Mouse (Mus musculus) CH12.LX (cell line): ENCODE results near the gene Myo1h. TPM values are rescaled to one million over a fixed set of nuclear protein-coding genes. Genes with fewer than 3 reads are reported as not detected.

Source experiments
- DNase-seq: peaks from one replicate; pipeline ENCODE4 v3.0.0-alpha.2; 2013; ENCODE audit errors: extremely low read depth
- H3K27ac ChIP-seq: 2 replicates; pipeline ENCODE4 v1.5.1; 2012; ENCODE audit warnings: low read depth, mild to moderate bottlenecking, control low read depth, moderate library complexity; ENCODE audit not compliant: insufficient read depth
- H3K27me3 ChIP-seq: replicated peaks from 2 replicates; pipeline ENCODE3; 2012; ENCODE audit warnings: inconsistent platforms
- H3K36me3 ChIP-seq, 2 experiments: replicated peaks in 1 of 2; 2 replicates each; pipeline versions ENCODE3 to v1.6.1; 2012; ENCODE audit warnings: inconsistent platforms in 1 of 2, low read length in 1 of 2, mild to moderate bottlenecking in 1 of 2, mixed read lengths in 1 of 2, moderate library complexity in 1 of 2; ENCODE audit not compliant: control insufficient read depth in 1 of 2, insufficient read depth in 1 of 2
- H3K4me1 ChIP-seq, 2 experiments: 2 replicates each; pipeline ENCODE4 v1.6.1; 2012; ENCODE audit warnings: inconsistent platforms in 1 of 2, moderate library complexity in 1 of 2; ENCODE audit not compliant: insufficient read depth in 2 of 2, control insufficient read depth in 1 of 2
- H3K4me2 ChIP-seq: 2 replicates; pipeline ENCODE4 v1.6.1; 2012; ENCODE audit warnings: low read depth, mild to moderate bottlenecking, control low read depth; ENCODE audit not compliant: poor library complexity, insufficient read depth, severe bottlenecking
- H3K4me3 ChIP-seq, 3 experiments: fragments of 150-350 bp in 1 of 3; sonication (generic) in 1 of 3; replicated peaks in 1 of 3; 2 replicates each; pipeline versions ENCODE3 to v1.5.1; 2011 to 2012; ENCODE audit warnings: low read depth in 2 of 3, low read length in 2 of 3, mild to moderate bottlenecking in 2 of 3, moderate library complexity in 2 of 3, control low read depth in 1 of 3, improper control_type of control experiment in 1 of 3, inconsistent platforms in 1 of 3, mixed read lengths in 1 of 3; ENCODE audit not compliant: poor library complexity in 1 of 3
- H3K79me2 ChIP-seq: replicated peaks from 2 replicates; pipeline ENCODE4 v1.6.1; 2012; ENCODE audit warnings: mild to moderate bottlenecking, moderate library complexity; ENCODE audit not compliant: control insufficient read depth, poor library complexity, insufficient read depth, severe bottlenecking; ENCODE audit errors: extremely low read depth
- H3K9ac ChIP-seq: 2 replicates; pipeline ENCODE4 v1.6.1; 2012; ENCODE audit warnings: low read depth, mild to moderate bottlenecking, control low read depth, moderate library complexity; ENCODE audit not compliant: insufficient read depth
- H3K9me3 ChIP-seq: replicated peaks from 2 replicates; pipeline ENCODE3; 2012; ENCODE audit warnings: low read length, inconsistent platforms, mixed read lengths
- BHLHE40 ChIP-seq: IDR thresholded peaks from 2 replicates; pipeline ENCODE4 v1.6.1; 2011; ENCODE audit warnings: mild to moderate bottlenecking, low read depth, low read length, improper control_type of control experiment
- CHD1 ChIP-seq: IDR thresholded peaks from 2 replicates; pipeline ENCODE4 v1.6.1; 2012; ENCODE audit warnings: low read depth, low read length, improper control_type of control experiment, inconsistent platforms
- CTCF ChIP-seq, 2 experiments: IDR thresholded peaks in 1 of 2; conservative IDR thresholded peaks in 1 of 2; 2 replicates each; pipeline ENCODE4 v1.5.1; 2011 to 2012; ENCODE audit warnings: low read depth in 2 of 2, low read length in 2 of 2, improper control_type of control experiment in 1 of 2, inconsistent platforms in 1 of 2, mild to moderate bottlenecking in 1 of 2, moderate library complexity in 1 of 2
- EP300 ChIP-seq: IDR thresholded peaks from 2 replicates; pipeline ENCODE4 v1.6.1; 2011; ENCODE audit warnings: low read length, improper control_type of control experiment
- ETS1 ChIP-seq: conservative IDR thresholded peaks from 2 replicates; pipeline ENCODE4 v1.6.1; 2012; ENCODE audit warnings: low read depth, mild to moderate bottlenecking, inconsistent platforms, low read length, improper control_type of control experiment, moderate library complexity
- HCFC1 ChIP-seq: IDR thresholded peaks from 2 replicates; pipeline ENCODE4 v1.6.1; 2012; ENCODE audit warnings: low read depth, mild to moderate bottlenecking, inconsistent platforms, low read length, improper control_type of control experiment
- IRF4 ChIP-seq: IDR thresholded peaks from 2 replicates; pipeline ENCODE4 v1.6.1; 2014; ENCODE audit warnings: low read depth, mild to moderate bottlenecking, inconsistent platforms, low read length, improper control_type of control experiment
- JUN ChIP-seq: IDR thresholded peaks from 2 replicates; pipeline ENCODE4 v1.6.1; 2011; ENCODE audit warnings: low read depth, mild to moderate bottlenecking, low read length, improper control_type of control experiment, moderate library complexity; ENCODE audit not compliant: insufficient read depth
- KAT2A ChIP-seq: IDR thresholded peaks from 2 replicates; pipeline ENCODE4 v1.6.1; 2012; ENCODE audit warnings: low read length, improper control_type of control experiment, inconsistent platforms; ENCODE audit not compliant: insufficient replicate concordance
- MAZ ChIP-seq: IDR thresholded peaks from 2 replicates; pipeline ENCODE4 v1.6.1; 2012; ENCODE audit warnings: low read depth, mild to moderate bottlenecking, inconsistent platforms, low read length, improper control_type of control experiment, moderate library complexity
- MEF2A ChIP-seq: IDR thresholded peaks from 2 replicates; pipeline ENCODE4 v1.6.1; 2014; ENCODE audit warnings: low read depth, mild to moderate bottlenecking, inconsistent platforms, low read length, improper control_type of control experiment, borderline replicate concordance
- MXI1 ChIP-seq: IDR thresholded peaks from 2 replicates; pipeline ENCODE4 v1.6.1; 2011; ENCODE audit warnings: mild to moderate bottlenecking, low read depth, low read length, improper control_type of control experiment
- MYC ChIP-seq: IDR thresholded peaks from 2 replicates; pipeline ENCODE4 v1.6.1; 2011; ENCODE audit warnings: low read depth, mild to moderate bottlenecking, improper control_type of control experiment, low read length
- NELFE ChIP-seq: IDR thresholded peaks from 2 replicates; pipeline ENCODE4 v1.6.1; 2011; ENCODE audit warnings: low read depth, low read length, improper control_type of control experiment
- PAX5 ChIP-seq: IDR thresholded peaks from 2 replicates; pipeline ENCODE4 v1.6.1; 2012; ENCODE audit warnings: low read length, inconsistent platforms, mixed read lengths
- POLR2A ChIP-seq: IDR thresholded peaks from 2 replicates; pipeline ENCODE4 v1.6.1; 2011; ENCODE audit warnings: low read depth, mild to moderate bottlenecking, improper control_type of control experiment, low read length
- TBP ChIP-seq: conservative IDR thresholded peaks from 2 replicates; pipeline ENCODE4 v1.6.1; 2011; ENCODE audit warnings: low read depth, low read length, improper control_type of control experiment
- TCF12 ChIP-seq: IDR thresholded peaks from 2 replicates; pipeline ENCODE4 v1.6.1; 2014; ENCODE audit warnings: low read depth, mild to moderate bottlenecking, inconsistent platforms, low read length, improper control_type of control experiment
- USF1 ChIP-seq: IDR thresholded peaks from 2 replicates; pipeline ENCODE4 v1.6.1; 2014; ENCODE audit warnings: low read depth, mild to moderate bottlenecking, inconsistent platforms, low read length, improper control_type of control experiment
- ZC3H11A ChIP-seq: IDR thresholded peaks from 2 replicates; pipeline ENCODE4 v1.6.1; 2012; ENCODE audit warnings: low read depth, mild to moderate bottlenecking, inconsistent platforms, low read length, improper control_type of control experiment
- ZKSCAN1 ChIP-seq: IDR thresholded peaks from 2 replicates; pipeline ENCODE4 v1.6.1; 2012; ENCODE audit warnings: low read depth, inconsistent platforms, low read length, improper control_type of control experiment, borderline replicate concordance
- ZMIZ1 ChIP-seq: IDR thresholded peaks from 2 replicates; pipeline ENCODE4 v1.6.1; 2012; ENCODE audit warnings: low read depth, mild to moderate bottlenecking, inconsistent platforms, low read length, improper control_type of control experiment
- ZNF384 ChIP-seq: IDR thresholded peaks from 2 replicates; pipeline ENCODE4 v1.6.1; 2012; ENCODE audit warnings: low read depth, low read length, improper control_type of control experiment, inconsistent platforms
- dilution Hi-C: fragments of 300-500 bp; cut with MboI; formaldehyde crosslinking; loops from 2 replicates; pipeline ENCODE4 v1.14.3; 2020; ENCODE audit warnings: low sequenced_read_pairs; ENCODE audit not compliant: extremely low pct_unique_long_range_greater_than_20kb, extremely low pct_ligation_motif_present
- in situ Hi-C: fragments of 300-500 bp; cut with MboI; formaldehyde crosslinking; loops from 3 replicates; pipeline ENCODE4 v1.14.3; 2019; ENCODE audit warnings: low sequenced_read_pairs, low pct_ligation_motif_present, low pct_unique_long_range_greater_than_20kb, mixed read lengths
- polyA plus RNA-seq: library from polyadenylated mRNA; unstranded; fragments of >175 nt; gene quantifications from 2 replicates; pipeline ENCODE4 v1.2.1, GENCODE M21; 2012; ENCODE audit warnings: low read depth; ENCODE audit not compliant: insufficient read length
- total RNA-seq, 2 experiments: library from RNA; depleted of rRNA; stranded (reverse); fragments of 300-350 nt in 1 of 2; fragments of >200 nt in 1 of 2; gene quantifications; 2 replicates each; pipeline ENCODE4 v1.2.3; 2012 to 2014

The Myo1h gene
- total and polyA plus RNA-seq, 3 experiments, result 1.1 to 4.4 (median 1.8) TPM

GRCm38 (mm10) chr5:114356250-114356935 lies 67.4 kb downstream of the Myo1h start (continued):
- peak; percentile 18 to 62; a peak in 2 of 4 replicates for TF ChIP-seq CTCF (conservative IDR thresholded peaks at IDR 0.05 in 1 of 2, IDR thresholded peaks at IDR 0.05 in 1 of 2; ENCODE audit: low read depth in 2 of 2, low read length in 2 of 2)
- no peak for TF ChIP-seq JUN
- TF ChIP-seq MAZ, result no peak
- TF ChIP-seq MXI1, result no peak
- no peak for TF ChIP-seq ZC3H11A
- TF ChIP-seq MEF2A, result no peak

DNA sequence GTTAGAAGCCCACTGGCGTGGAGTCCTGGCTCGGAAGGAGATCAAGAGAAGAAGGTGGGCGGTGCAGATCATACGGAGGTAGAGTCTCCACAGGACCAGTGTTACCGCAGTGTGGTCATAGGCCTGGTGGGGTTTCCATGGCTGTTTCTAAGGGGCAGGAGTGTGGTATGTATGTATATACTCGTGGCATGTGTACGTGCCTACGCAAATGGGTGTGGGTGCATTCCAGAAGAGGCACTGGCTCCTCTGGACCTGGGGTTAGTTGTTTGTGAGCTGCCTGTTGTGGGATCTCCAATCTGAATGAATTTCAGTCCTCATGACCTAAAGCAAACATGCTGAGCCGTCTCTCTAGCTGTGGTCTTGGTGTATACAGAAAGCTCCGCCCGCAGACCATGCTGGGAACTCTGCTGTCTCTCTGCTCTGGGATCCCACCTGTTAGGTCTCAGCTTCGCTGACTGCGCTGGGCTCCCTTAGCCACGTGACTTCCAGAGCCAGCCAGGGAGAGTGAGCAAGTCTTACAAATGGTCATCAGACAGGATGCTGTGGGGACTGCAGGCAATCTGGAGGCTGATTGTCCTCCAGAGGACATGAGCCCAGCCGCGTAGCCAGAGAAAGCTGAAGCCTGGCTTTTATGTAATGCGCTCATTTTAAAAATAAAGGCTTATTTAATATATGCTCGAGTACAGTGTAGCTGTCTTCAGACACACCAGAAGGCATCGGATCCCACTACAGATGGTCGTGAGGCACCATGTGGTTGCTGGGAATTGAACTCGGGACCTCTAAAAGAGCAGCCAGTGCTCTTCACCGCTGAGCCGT lies 68.2 kb downstream of the Myo1h start:
- dilution Hi-C loops, result no loop called here
- H3K4me3 ChIP-seq, result no peak overlapping the region

DNA sequence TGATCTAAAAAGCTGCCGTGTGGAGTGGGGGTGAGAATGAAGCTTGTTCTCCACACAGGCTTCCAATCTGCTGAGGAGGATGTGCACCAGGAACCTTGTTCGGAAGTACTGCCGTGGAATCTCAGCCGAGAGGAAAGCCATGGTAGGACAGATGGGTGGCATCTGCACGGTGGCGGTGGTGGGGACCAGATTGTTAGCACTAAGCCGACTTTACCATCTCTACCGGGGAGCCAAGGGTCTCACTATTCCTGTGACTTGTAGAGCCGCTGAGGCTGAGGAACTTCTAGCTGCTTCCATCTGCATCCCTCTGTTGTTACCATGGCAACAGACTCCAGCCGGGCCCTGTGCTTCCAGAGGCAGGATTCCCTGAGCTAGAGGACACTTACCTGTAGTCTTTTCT lies 69.9 kb downstream of the Myo1h start:
- no peak for TF ChIP-seq POLR2A
- no peak for TF ChIP-seq IRF4
- TF ChIP-seq ETS1, result no peak
- TF ChIP-seq USF1, result no peak
- no peak for TF ChIP-seq MYC
- no peak for TF ChIP-seq CTCF (conservative IDR thresholded peaks at IDR 0.05 in 1 of 2, IDR thresholded peaks at IDR 0.05 in 1 of 2; ENCODE audit: low read depth in 2 of 2, low read length in 2 of 2)
- no peak for TF ChIP-seq EP300
- H3K36me3 ChIP-seq, result peaks cover 10 to 89% of the 10 kb centered on the region in 2 experiments
- H3K79me2 ChIP-seq, result no peaks in the 10 kb centered on the region
- H3K27ac ChIP-seq, result no peak overlapping the region
- in situ Hi-C loops (no loop called here), dilution Hi-C loops (no loop called here)
- H3K4me1 ChIP-seq, result no peaks in the 10 kb centered on the region
- no peak overlapping the region for H3K4me2 ChIP-seq
- no peaks in the 10 kb centered on the region for H3K9me3 ChIP-seq
- H3K27me3 ChIP-seq, result no peaks in the 10 kb centered on the region
- no peak overlapping the region for H3K9ac ChIP-seq
- no peak for DNase-seq
- no peak overlapping the region for H3K4me3 ChIP-seq

More for the DNA sequence above, 68.2 kb downstream of the Myo1h start:
- Histone ChIP-seq H3K9ac (no peak overlapping the region), H3K27ac (no peak overlapping the region), H3K27me3 (no peaks in the 10 kb centered on the region), H3K36me3 (peaks cover 3 to 78% of the 10 kb centered on the region in 2 experiments), H3K4me1 (no peaks in the 10 kb centered on the region), H3K4me2 (no peak overlapping the region), H3K9me3 (no peaks in the 10 kb centered on the region), H3K79me2 (no peaks in the 10 kb centered on the region)
- DNase-seq, result no peak
- TF ChIP-seq NELFE, result no peak
- no peak for TF ChIP-seq ETS1
- no peak for TF ChIP-seq TBP
- TF ChIP-seq ZMIZ1, result no peak
- TF ChIP-seq PAX5, result no peak
- no peak for TF ChIP-seq ZNF384
- no peak for TF ChIP-seq CHD1
- TF ChIP-seq BHLHE40, result no peak
- no peak for TF ChIP-seq ZKSCAN1
- TF ChIP-seq MEF2A, result no peak
- TF ChIP-seq HCFC1, result no peak
- no peak for TF ChIP-seq JUN
- no peak for TF ChIP-seq IRF4
- no peak for TF ChIP-seq KAT2A
- TF ChIP-seq TCF12, result no peak
- in situ Hi-C loops, result no loop called here
